Mouse (Mus musculus) lung, adult 2 months (tissue): ENCODE data around the gene Gabrr3. TPM values are rescaled to one million over a fixed set of nuclear protein-coding genes. Genes with fewer than 3 reads are reported as not detected.

ENCODE experiments used
- DNase-seq: peaks from one replicate; pipeline ENCODE4 v3.0.0; 2022
- H3K4me1 ChIP-seq: fragments of 200-500 bp; 2 replicates; pipeline ENCODE4 v1.6.1; 2011; ENCODE audit warnings: low read length; ENCODE audit not compliant: control insufficient read depth, insufficient read depth
- H3K4me3 ChIP-seq: fragments of 200-500 bp; replicated peaks from 2 replicates; pipeline ENCODE3; 2011; ENCODE audit warnings: low read depth, mild to moderate bottlenecking, control low read depth, low read length; ENCODE audit errors: extremely low read depth
- CTCF ChIP-seq: fragments of 200-500 bp; IDR thresholded peaks from 2 replicates; pipeline ENCODE4 v1.5.1; 2011; ENCODE audit warnings: mild to moderate bottlenecking, low read length, control low read depth; ENCODE audit not compliant: insufficient read depth
- POLR2A ChIP-seq: fragments of 200-500 bp; IDR thresholded peaks from 2 replicates; pipeline ENCODE4 v1.6.1; 2011; ENCODE audit warnings: low read depth, mild to moderate bottlenecking, control low read depth, low read length, borderline replicate concordance; ENCODE audit errors: extremely low read depth
- WGBS: fragments of 180-500 bp; shearing (Covaris S2); methylation state at CpG from one replicate; pipeline ENCODE4 v1.1.7; 2018; 5-methylcytosine and 5-hydroxymethylcytosine counted together
- polyA plus RNA-seq: library from polyadenylated mRNA; depleted of rRNA; stranded (reverse); fragments of >200 nt; gene quantifications from 2 replicates; pipeline ENCODE4 v1.2.3, GENCODE M21; 2012; rRNA removed

Gene Gabrr3
- polyA plus RNA-seq, 1 experiment = not detected

- TF ChIP-seq POLR2A (no peak), CTCF (no peak)
- Histone ChIP-seq H3K4me3 (no peak overlapping the region), H3K4me1 (no peaks in the 10 kb centered on the region)
- DNase-seq = no peak
- 91% methylated on average over 5 of the region's 5 CpGs for WGBS
Measured at GRCm38 (mm10) chr16:59509830-59510229, 102.7 kb downstream of the Gabrr3 start.

Other genes with a start within 250 kb of the Gabrr3 start
- not detected in 2 replicates for gene Olfr196, start 236.9 kb upstream of the Gabrr3 start, polyA plus RNA-seq
- gene Olfr198, start 203.8 kb upstream of the Gabrr3 start, polyA plus RNA-seq = not detected in 2 replicates
- gene Olfr199, start 187.6 kb upstream of the Gabrr3 start, polyA plus RNA-seq = not detected in 2 replicates
- gene Olfr201, start 134.7 kb upstream of the Gabrr3 start, polyA plus RNA-seq = not detected in 2 replicates
- gene Olfr202, start 120.5 kb upstream of the Gabrr3 start, polyA plus RNA-seq = not detected in 2 replicates
- not detected in 2 replicates for gene Olfr203, start 108.5 kb upstream of the Gabrr3 start, polyA plus RNA-seq
- gene Olfr204, start 89.1 kb upstream of the Gabrr3 start, polyA plus RNA-seq = not detected in 2 replicates
- not detected in 2 replicates for gene Olfr205, start 76.2 kb upstream of the Gabrr3 start, polyA plus RNA-seq
- gene Olfr206, start 58.1 kb upstream of the Gabrr3 start, polyA plus RNA-seq = not detected in 2 replicates
- not detected in 2 replicates for gene Olfr209, start 43.3 kb upstream of the Gabrr3 start, polyA plus RNA-seq
- gene Riox2, start 64.4 kb downstream of the Gabrr3 start, polyA plus RNA-seq = 4.4 and 7.0 TPM in 2 replicates
- gene Crybg3, start 193.6 kb downstream of the Gabrr3 start, polyA plus RNA-seq = 9.4 and 21.5 TPM in 2 replicates
- gene Arl6, start 232.1 kb downstream of the Gabrr3 start, polyA plus RNA-seq = 2.2 and 4.0 TPM in 2 replicates